Mouse (Mus musculus) CH12.LX (cell line): Measurements from ENCODE around the gene Ercc6. TPM values are rescaled to one million over a fixed set of nuclear protein-coding genes. Genes with fewer than 3 reads are reported as not detected.

Experiments
- DNase-seq: peaks from one replicate; pipeline ENCODE4 v3.0.0-alpha.2; 2013; ENCODE audit errors: extremely low read depth
- H3K27ac ChIP-seq: 2 replicates; pipeline ENCODE4 v1.5.1; 2012; ENCODE audit warnings: low read depth, mild to moderate bottlenecking, control low read depth, moderate library complexity; ENCODE audit not compliant: insufficient read depth
- H3K27me3 ChIP-seq: replicated peaks from 2 replicates; pipeline ENCODE3; 2012; ENCODE audit warnings: inconsistent platforms
- H3K36me3 ChIP-seq, 2 experiments: replicated peaks in 1 of 2; 2 replicates each; pipeline versions ENCODE3 to v1.6.1; 2012; ENCODE audit warnings: inconsistent platforms in 1 of 2, low read length in 1 of 2, mild to moderate bottlenecking in 1 of 2, mixed read lengths in 1 of 2, moderate library complexity in 1 of 2; ENCODE audit not compliant: control insufficient read depth in 1 of 2, insufficient read depth in 1 of 2
- H3K4me1 ChIP-seq, 2 experiments: 2 replicates each; pipeline ENCODE4 v1.6.1; 2012; ENCODE audit warnings: inconsistent platforms in 1 of 2, moderate library complexity in 1 of 2; ENCODE audit not compliant: insufficient read depth in 2 of 2, control insufficient read depth in 1 of 2
- H3K4me2 ChIP-seq: 2 replicates; pipeline ENCODE4 v1.6.1; 2012; ENCODE audit warnings: low read depth, mild to moderate bottlenecking, control low read depth; ENCODE audit not compliant: poor library complexity, insufficient read depth, severe bottlenecking
- H3K4me3 ChIP-seq, 3 experiments: fragments of 150-350 bp in 1 of 3; sonication (generic) in 1 of 3; replicated peaks in 1 of 3; 2 replicates each; pipeline versions ENCODE3 to v1.5.1; 2011 to 2012; ENCODE audit warnings: low read depth in 2 of 3, low read length in 2 of 3, mild to moderate bottlenecking in 2 of 3, moderate library complexity in 2 of 3, control low read depth in 1 of 3, improper control_type of control experiment in 1 of 3, inconsistent platforms in 1 of 3, mixed read lengths in 1 of 3; ENCODE audit not compliant: poor library complexity in 1 of 3
- H3K79me2 ChIP-seq: replicated peaks from 2 replicates; pipeline ENCODE4 v1.6.1; 2012; ENCODE audit warnings: mild to moderate bottlenecking, moderate library complexity; ENCODE audit not compliant: control insufficient read depth, poor library complexity, insufficient read depth, severe bottlenecking; ENCODE audit errors: extremely low read depth
- H3K9ac ChIP-seq: 2 replicates; pipeline ENCODE4 v1.6.1; 2012; ENCODE audit warnings: low read depth, mild to moderate bottlenecking, control low read depth, moderate library complexity; ENCODE audit not compliant: insufficient read depth
- H3K9me3 ChIP-seq: replicated peaks from 2 replicates; pipeline ENCODE3; 2012; ENCODE audit warnings: low read length, inconsistent platforms, mixed read lengths
- BHLHE40 ChIP-seq: IDR thresholded peaks from 2 replicates; pipeline ENCODE4 v1.6.1; 2011; ENCODE audit warnings: mild to moderate bottlenecking, low read depth, low read length, improper control_type of control experiment
- CHD1 ChIP-seq: IDR thresholded peaks from 2 replicates; pipeline ENCODE4 v1.6.1; 2012; ENCODE audit warnings: low read depth, low read length, improper control_type of control experiment, inconsistent platforms
- CHD2 ChIP-seq: IDR thresholded peaks from 2 replicates; pipeline ENCODE4 v1.6.1; 2011; ENCODE audit warnings: low read length, improper control_type of control experiment
- CTCF ChIP-seq, 2 experiments: IDR thresholded peaks in 1 of 2; conservative IDR thresholded peaks in 1 of 2; 2 replicates each; pipeline ENCODE4 v1.5.1; 2011 to 2012; ENCODE audit warnings: low read depth in 2 of 2, low read length in 2 of 2, improper control_type of control experiment in 1 of 2, inconsistent platforms in 1 of 2, mild to moderate bottlenecking in 1 of 2, moderate library complexity in 1 of 2
- ELF1 ChIP-seq: IDR thresholded peaks from 2 replicates; pipeline ENCODE4 v1.6.1; 2014; ENCODE audit warnings: low read depth, mild to moderate bottlenecking, inconsistent platforms, low read length, improper control_type of control experiment
- EP300 ChIP-seq: IDR thresholded peaks from 2 replicates; pipeline ENCODE4 v1.6.1; 2011; ENCODE audit warnings: low read length, improper control_type of control experiment
- HCFC1 ChIP-seq: IDR thresholded peaks from 2 replicates; pipeline ENCODE4 v1.6.1; 2012; ENCODE audit warnings: low read depth, mild to moderate bottlenecking, inconsistent platforms, low read length, improper control_type of control experiment
- IRF4 ChIP-seq: IDR thresholded peaks from 2 replicates; pipeline ENCODE4 v1.6.1; 2014; ENCODE audit warnings: low read depth, mild to moderate bottlenecking, inconsistent platforms, low read length, improper control_type of control experiment
- MAFK ChIP-seq: IDR thresholded peaks from 2 replicates; pipeline ENCODE4 v1.6.1; 2011; ENCODE audit warnings: low read length, improper control_type of control experiment; ENCODE audit not compliant: insufficient replicate concordance
- MAZ ChIP-seq: IDR thresholded peaks from 2 replicates; pipeline ENCODE4 v1.6.1; 2012; ENCODE audit warnings: low read depth, mild to moderate bottlenecking, inconsistent platforms, low read length, improper control_type of control experiment, moderate library complexity
- MEF2A ChIP-seq: IDR thresholded peaks from 2 replicates; pipeline ENCODE4 v1.6.1; 2014; ENCODE audit warnings: low read depth, mild to moderate bottlenecking, inconsistent platforms, low read length, improper control_type of control experiment, borderline replicate concordance
- MYC ChIP-seq: IDR thresholded peaks from 2 replicates; pipeline ENCODE4 v1.6.1; 2011; ENCODE audit warnings: low read depth, mild to moderate bottlenecking, improper control_type of control experiment, low read length
- NELFE ChIP-seq: IDR thresholded peaks from 2 replicates; pipeline ENCODE4 v1.6.1; 2011; ENCODE audit warnings: low read depth, low read length, improper control_type of control experiment
- POLR2A ChIP-seq: IDR thresholded peaks from 2 replicates; pipeline ENCODE4 v1.6.1; 2011; ENCODE audit warnings: low read depth, mild to moderate bottlenecking, improper control_type of control experiment, low read length
- POLR2AphosphoS2 ChIP-seq: IDR thresholded peaks from 2 replicates; pipeline ENCODE4 v1.6.1; 2011; ENCODE audit warnings: low read depth, low read length, improper control_type of control experiment
- RAD21 ChIP-seq: IDR thresholded peaks from 2 replicates; pipeline ENCODE4 v1.6.1; 2011; ENCODE audit warnings: low read depth, mild to moderate bottlenecking, low read length, improper control_type of control experiment, moderate library complexity
- RCOR1 ChIP-seq: conservative IDR thresholded peaks from 2 replicates; pipeline ENCODE4 v1.6.1; 2012; ENCODE audit warnings: low read depth, mild to moderate bottlenecking, inconsistent platforms, low read length, improper control_type of control experiment
- TBP ChIP-seq: conservative IDR thresholded peaks from 2 replicates; pipeline ENCODE4 v1.6.1; 2011; ENCODE audit warnings: low read depth, low read length, improper control_type of control experiment
- TCF12 ChIP-seq: IDR thresholded peaks from 2 replicates; pipeline ENCODE4 v1.6.1; 2014; ENCODE audit warnings: low read depth, mild to moderate bottlenecking, inconsistent platforms, low read length, improper control_type of control experiment
- USF1 ChIP-seq: IDR thresholded peaks from 2 replicates; pipeline ENCODE4 v1.6.1; 2014; ENCODE audit warnings: low read depth, mild to moderate bottlenecking, inconsistent platforms, low read length, improper control_type of control experiment
- USF2 ChIP-seq: conservative IDR thresholded peaks from 2 replicates; pipeline ENCODE4 v1.6.1; 2011; ENCODE audit warnings: low read depth, low read length, improper control_type of control experiment
- ZC3H11A ChIP-seq: IDR thresholded peaks from 2 replicates; pipeline ENCODE4 v1.6.1; 2012; ENCODE audit warnings: low read depth, mild to moderate bottlenecking, inconsistent platforms, low read length, improper control_type of control experiment
- ZKSCAN1 ChIP-seq: IDR thresholded peaks from 2 replicates; pipeline ENCODE4 v1.6.1; 2012; ENCODE audit warnings: low read depth, inconsistent platforms, low read length, improper control_type of control experiment, borderline replicate concordance
- ZNF384 ChIP-seq: IDR thresholded peaks from 2 replicates; pipeline ENCODE4 v1.6.1; 2012; ENCODE audit warnings: low read depth, low read length, improper control_type of control experiment, inconsistent platforms
- dilution Hi-C: fragments of 300-500 bp; cut with MboI; formaldehyde crosslinking; loops from 2 replicates; pipeline ENCODE4 v1.14.3; 2020; ENCODE audit warnings: low sequenced_read_pairs; ENCODE audit not compliant: extremely low pct_unique_long_range_greater_than_20kb, extremely low pct_ligation_motif_present
- in situ Hi-C: fragments of 300-500 bp; cut with MboI; formaldehyde crosslinking; loops from 3 replicates; pipeline ENCODE4 v1.14.3; 2019; ENCODE audit warnings: low sequenced_read_pairs, low pct_ligation_motif_present, low pct_unique_long_range_greater_than_20kb, mixed read lengths
- polyA plus RNA-seq: library from polyadenylated mRNA; unstranded; fragments of >175 nt; gene quantifications from 2 replicates; pipeline ENCODE4 v1.2.1, GENCODE M21; 2012; ENCODE audit warnings: low read depth; ENCODE audit not compliant: insufficient read length
- total RNA-seq, 2 experiments: library from RNA; depleted of rRNA; stranded (reverse); fragments of 300-350 nt in 1 of 2; fragments of >200 nt in 1 of 2; gene quantifications; 2 replicates each; pipeline ENCODE4 v1.2.3; 2012 to 2014

Gene Ercc6
- total and polyA plus RNA-seq, 3 experiments, result 10.7 to 16.7 (median 15.3) TPM

DNA sequence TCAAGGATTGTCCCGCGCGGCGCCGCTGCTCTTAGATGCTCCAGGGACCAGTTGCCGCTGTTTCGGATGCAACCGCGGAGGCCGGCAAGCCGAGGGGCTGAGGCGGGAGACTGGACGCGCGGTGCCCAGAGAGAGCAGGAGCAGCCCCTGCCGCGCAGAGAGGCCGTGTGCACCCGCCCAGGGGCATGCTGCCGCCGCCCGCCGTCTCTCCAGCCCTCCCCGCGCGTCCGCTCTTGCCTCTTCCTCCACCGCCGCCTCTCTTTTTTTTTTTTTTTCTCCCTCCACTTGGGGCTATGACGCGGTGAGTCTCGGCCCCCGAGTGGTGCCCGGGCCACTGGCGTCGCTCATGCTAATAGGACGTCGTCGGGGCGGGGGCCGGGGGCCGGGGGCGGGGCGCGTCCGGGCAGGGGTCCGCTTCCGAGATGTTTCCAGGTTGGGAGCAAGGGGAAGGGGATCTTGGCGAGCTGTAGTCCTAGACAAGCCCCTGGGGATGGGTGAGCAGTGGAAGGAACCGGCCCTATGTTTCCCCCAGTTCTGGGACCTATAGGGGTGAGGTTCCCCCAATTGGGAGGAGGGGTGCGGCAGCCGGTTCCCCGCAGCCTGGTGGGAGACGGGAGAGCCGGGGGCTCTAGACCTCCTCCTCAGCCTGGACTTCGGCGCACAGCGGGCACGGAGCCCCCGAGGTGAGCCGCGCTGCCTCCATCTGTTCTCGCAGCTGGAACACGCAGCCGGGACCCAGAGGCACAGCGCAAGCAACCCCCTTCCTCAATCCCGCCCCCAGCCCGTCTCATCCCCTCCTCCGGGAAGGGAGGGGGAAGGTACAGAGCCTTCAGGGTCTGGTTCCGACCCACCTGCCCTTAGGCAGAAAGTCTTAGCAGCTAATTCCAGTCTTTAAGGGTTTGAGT, 48.5 kb upstream of the Ercc6 start, which contains the start of gene Slc18a3:
Gene Slc18a3 (minus strand): TSS at position 250 of the 905 bp plus-strand sequence.
- dilution Hi-C loops, result no loop called here
- H3K4me1 ChIP-seq, result no peaks in the 10 kb centered on the region
- H3K4me2 ChIP-seq, result no peak within 1 kb of the TSS
- no peak within 1 kb of the TSS for H3K27ac ChIP-seq
- H3K27me3 ChIP-seq, result no peaks in the 10 kb centered on the region
- TF ChIP-seq TCF12 (no peak), CHD1 (no peak), USF2 (no peak), RCOR1 (no peak), NELFE (no peak), MYC (no peak), POLR2A (no peak), TBP (no peak), USF1 (no peak), ZC3H11A (no peak), BHLHE40 (no peak), ZNF384 (no peak), EP300 (no peak), MAFK (no peak), CHD2 (no peak), MAZ (no peak), CTCF (conservative IDR thresholded peaks at IDR 0.05 in 1 of 2, IDR thresholded peaks at IDR 0.05 in 1 of 2; ENCODE audit: low read depth in 2 of 2, low read length in 2 of 2) (no peak), RAD21 (no peak), ELF1 (no peak), IRF4 (no peak)
- no peaks in the 10 kb centered on the region for H3K36me3 ChIP-seq
- H3K79me2 ChIP-seq, result no peaks in the 10 kb centered on the region
- no peak for DNase-seq
- in situ Hi-C loops, result no loop called here
- no peak within 1 kb of the TSS for H3K4me3 ChIP-seq
- peaks cover 23% of the 10 kb centered on the region for H3K9me3 ChIP-seq
- no peak within 1 kb of the TSS for H3K9ac ChIP-seq

DNA sequence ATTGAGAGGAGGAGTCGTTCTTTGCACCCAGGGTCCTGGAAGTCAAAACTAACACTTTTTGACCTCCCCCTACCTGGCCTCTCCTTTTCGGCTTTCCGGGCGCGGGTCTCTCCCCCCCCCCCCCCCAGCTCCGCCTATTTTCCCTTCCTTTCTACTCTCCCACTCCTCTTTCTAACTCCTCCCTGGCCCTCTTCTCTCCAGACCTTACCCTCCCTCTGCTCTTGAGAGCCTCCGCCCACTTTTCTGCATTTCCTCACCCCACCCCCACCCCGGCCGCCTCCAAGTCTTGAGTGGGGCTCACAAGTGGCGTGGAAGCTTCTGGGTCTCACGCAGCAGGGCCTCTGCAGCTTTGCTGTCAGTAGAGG, 47.8 kb upstream of the Ercc6 start:
- TF ChIP-seq EP300 (no peak), USF1 (no peak), MEF2A (no peak), POLR2AphosphoS2 (no peak), HCFC1 (no peak), CHD2 (no peak), ZKSCAN1 (no peak)
- Histone ChIP-seq H3K9me3 (peaks cover 23% of the 10 kb centered on the region), H3K9ac (no peak overlapping the region), H3K27me3 (no peaks in the 10 kb centered on the region), H3K4me1 (no peaks in the 10 kb centered on the region), H3K27ac (no peak overlapping the region), H3K4me3 (no peak overlapping the region), H3K4me2 (no peak overlapping the region), H3K36me3 (no peaks in the 10 kb centered on the region), H3K79me2 (no peaks in the 10 kb centered on the region)
- DNase-seq, result no peak
- dilution Hi-C loops, result no loop called here
- in situ Hi-C loops, result no loop called here
